Mouse (Mus musculus) heart, embryonic 16.5 days (tissue): Measurements from ENCODE around the gene Mief1. TPM values are rescaled to one million over a fixed set of nuclear protein-coding genes. Genes with fewer than 3 reads are reported as not detected.
A peak's percentile ranks its signal among the peaks of the same experiment; 100 is the strongest.

Experiments used
- ATAC-seq: fragments of 200-750 bp; cut with Nextera tagmentation; replicated peaks from 2 replicates; pipeline ENCODE4 v1.8.0; 2017; ENCODE audit warnings: moderate number of reproducible peaks; ENCODE audit not compliant: insufficient read depth, low FRiP score; ENCODE audit errors: extremely low read depth
- H3K27ac ChIP-seq: fragments of 300-500 bp; sonication (generic); 2 replicates; pipeline ENCODE4 v1.5.1; 2014; ENCODE audit warnings: mild to moderate bottlenecking, low read length, control low read depth, moderate library complexity
- H3K27me3 ChIP-seq: fragments of 300-500 bp; sonication (generic); 2 replicates; pipeline ENCODE4 v1.6.1; 2014; ENCODE audit warnings: low read length, mixed read lengths; ENCODE audit not compliant: control insufficient read depth, insufficient read depth
- H3K36me3 ChIP-seq: fragments of 300-500 bp; sonication (generic); 2 replicates; pipeline ENCODE4 v1.6.1; 2014; ENCODE audit not compliant: control insufficient read depth, insufficient read depth
- H3K4me1 ChIP-seq: fragments of 300-500 bp; sonication (generic); 2 replicates; pipeline ENCODE4 v1.6.1; 2014; ENCODE audit warnings: low read length, mixed read lengths; ENCODE audit not compliant: control insufficient read depth, insufficient read depth
- H3K4me2 ChIP-seq: fragments of 300-500 bp; sonication (generic); 2 replicates; pipeline ENCODE4 v1.6.1; 2014; ENCODE audit warnings: low read depth, mild to moderate bottlenecking, control low read depth, low read length
- H3K4me3 ChIP-seq: fragments of 300-500 bp; sonication (generic); 2 replicates; pipeline ENCODE4 v1.5.1; 2014; ENCODE audit warnings: mild to moderate bottlenecking, control low read depth, low read length
- H3K9ac ChIP-seq: fragments of 300-500 bp; sonication (generic); 2 replicates; pipeline ENCODE4 v1.6.1; 2014; ENCODE audit warnings: low read length, control low read depth
- H3K9me3 ChIP-seq: fragments of 300-500 bp; sonication (generic); replicated peaks from 2 replicates; pipeline ENCODE4 v1.6.1; 2016; ENCODE audit warnings: low read length; ENCODE audit not compliant: control insufficient read depth
- WGBS: fragments of 180-500 bp; shearing (Covaris S2); extraction: QIAGEN DNeasy Blood & Tissue Kit; methylation state at CpG from one replicate; pipeline ENCODE4 v1.1.7; 2014; 5-methylcytosine and 5-hydroxymethylcytosine counted together
- polyA plus RNA-seq: library from polyadenylated mRNA; unstranded; fragments of >200 nt; fragmentation: Nextera tagmentation; extraction: Ambion mirVana; gene quantifications from 2 replicates; pipeline ENCODE4 v1.2.1, GENCODE M21; 2015

The Mief1 gene
- polyA plus RNA-seq, 1 experiment from 2014 or later, result 26.1 TPM

- Histone ChIP-seq H3K4me3 (no peak overlapping the region), H3K4me1 (no peaks in the 10 kb centered on the region), H3K4me2 (no peak overlapping the region), H3K27me3 (no peaks in the 10 kb centered on the region), H3K27ac (no peak overlapping the region), H3K9ac (no peak overlapping the region), H3K36me3 (no peaks in the 10 kb centered on the region), H3K9me3 (no peaks in the 10 kb centered on the region)
- 85% methylated on average over 3 of the region's 3 CpGs for WGBS
- ATAC-seq, result no peak
Measured at GRCm38 (mm10) chr15:80206057-80206565, 27.7 kb upstream of the Mief1 start.

- Histone ChIP-seq H3K4me2 (no peak overlapping the region), H3K27me3 (no peaks in the 10 kb centered on the region), H3K4me1 (no peaks in the 10 kb centered on the region), H3K4me3 (no peak overlapping the region), H3K9me3 (no peaks in the 10 kb centered on the region), H3K27ac (no peak overlapping the region), H3K9ac (no peak overlapping the region), H3K36me3 (no peaks in the 10 kb centered on the region)
- no peak for ATAC-seq
- 42% methylated on average over 4 of the region's 4 CpGs for WGBS
Measured at GRCm38 (mm10) chr15:80208446-80208845, 25.4 kb upstream of the Mief1 start.

- no peak for ATAC-seq
- no peak overlapping the region for H3K4me2 ChIP-seq
Measured at GRCm38 (mm10) chr15:80213688-80214087, 20.1 kb upstream of the Mief1 start.

GRCm38 (mm10) chr15:80215716-80216479 lies 17.9 kb upstream of the Mief1 start:
- H3K9me3 ChIP-seq, result no peaks in the 10 kb centered on the region
- H3K9ac ChIP-seq, result no peak overlapping the region
- no peak overlapping the region for H3K27ac ChIP-seq
- ATAC-seq, result no peak
- 13% methylated on average over 9 of the region's 10 CpGs for WGBS
- peaks cover 7% of the 10 kb centered on the region for H3K4me1 ChIP-seq
- no peak overlapping the region for H3K4me2 ChIP-seq
- no peaks in the 10 kb centered on the region for H3K36me3 ChIP-seq
- H3K4me3 ChIP-seq, result no peak overlapping the region
- H3K27me3 ChIP-seq, result no peaks in the 10 kb centered on the region

More at GRCm38 (mm10) chr15:80213688-80214087, 20.1 kb upstream of the Mief1 start:
- Histone ChIP-seq H3K27me3 (no peaks in the 10 kb centered on the region), H3K4me1 (no peaks in the 10 kb centered on the region), H3K36me3 (no peaks in the 10 kb centered on the region), H3K9ac (no peak overlapping the region), H3K9me3 (no peaks in the 10 kb centered on the region), H3K27ac (no peak overlapping the region), H3K4me3 (no peak overlapping the region)

GRCm38 (mm10) chr15:80216480-80216820 lies 17.4 kb upstream of the Mief1 start:
- no peaks in the 10 kb centered on the region for H3K27me3 ChIP-seq
- no peak for ATAC-seq
- no peaks in the 10 kb centered on the region for H3K9me3 ChIP-seq
- H3K4me3 ChIP-seq, result no peak overlapping the region
- peaks cover 7% of the 10 kb centered on the region for H3K4me1 ChIP-seq
- no peaks in the 10 kb centered on the region for H3K36me3 ChIP-seq
- H3K4me2 ChIP-seq, result no peak overlapping the region
- no peak overlapping the region for H3K9ac ChIP-seq
- no peak overlapping the region for H3K27ac ChIP-seq
- 47% methylated on average over 9 of the region's 9 CpGs for WGBS

- ATAC-seq, result no peak
- H3K9me3 ChIP-seq, result no peaks in the 10 kb centered on the region
- H3K9ac ChIP-seq, result no peak overlapping the region
- H3K27ac ChIP-seq, result no peak overlapping the region
- H3K4me2 ChIP-seq, result no peak overlapping the region
- WGBS, result 82% methylated on average over 10 of the region's 10 CpGs
- H3K27me3 ChIP-seq, result no peaks in the 10 kb centered on the region
- H3K36me3 ChIP-seq, result no peaks in the 10 kb centered on the region
- peaks cover 7% of the 10 kb centered on the region for H3K4me1 ChIP-seq
- H3K4me3 ChIP-seq, result no peak overlapping the region
Measured at GRCm38 (mm10) chr15:80217476-80217875, 16.3 kb upstream of the Mief1 start.

- H3K27ac ChIP-seq, result peak overlapping the region; percentile 32; the same call in 1 of the 2 replicates
- no peaks in the 10 kb centered on the region for H3K27me3 ChIP-seq
- H3K4me2 ChIP-seq, result peak overlapping the region; percentile 47
- peak; percentile 68; the same call in 1 of the 2 replicates for ATAC-seq
- H3K9me3 ChIP-seq, result no peaks in the 10 kb centered on the region
- H3K9ac ChIP-seq, result 0 out of 2 replicates have a peak overlapping the region, but pooled peaks have one; percentile 29
- peak overlapping the region; percentile 12; the same call in 1 of the 2 replicates for H3K4me3 ChIP-seq
- H3K4me1 ChIP-seq, result peaks cover 12% of the 10 kb centered on the region
- WGBS, result 25% methylated on average over 14 of the region's 14 CpGs
- H3K36me3 ChIP-seq, result no peaks in the 10 kb centered on the region
Measured at GRCm38 (mm10) chr15:80219211-80219610, 14.6 kb upstream of the Mief1 start.

- Histone ChIP-seq H3K9ac (0 out of 2 replicates have a peak overlapping the region, but pooled peaks have one; percentile 29), H3K4me2 (peak overlapping the region; percentile 47), H3K4me3 (no peak overlapping the region), H3K4me1 (peaks cover 12% of the 10 kb centered on the region), H3K27me3 (no peaks in the 10 kb centered on the region), H3K27ac (peak overlapping the region; percentile 32), H3K36me3 (no peaks in the 10 kb centered on the region), H3K9me3 (no peaks in the 10 kb centered on the region)
- ATAC-seq, result no peak
- 54% methylated on average over 4 of the region's 4 CpGs for WGBS
Measured at GRCm38 (mm10) chr15:80219705-80220657, 13.8 kb upstream of the Mief1 start.
